Mouse (Mus musculus): ENCODE data around the gene Gpr62.

DNA sequence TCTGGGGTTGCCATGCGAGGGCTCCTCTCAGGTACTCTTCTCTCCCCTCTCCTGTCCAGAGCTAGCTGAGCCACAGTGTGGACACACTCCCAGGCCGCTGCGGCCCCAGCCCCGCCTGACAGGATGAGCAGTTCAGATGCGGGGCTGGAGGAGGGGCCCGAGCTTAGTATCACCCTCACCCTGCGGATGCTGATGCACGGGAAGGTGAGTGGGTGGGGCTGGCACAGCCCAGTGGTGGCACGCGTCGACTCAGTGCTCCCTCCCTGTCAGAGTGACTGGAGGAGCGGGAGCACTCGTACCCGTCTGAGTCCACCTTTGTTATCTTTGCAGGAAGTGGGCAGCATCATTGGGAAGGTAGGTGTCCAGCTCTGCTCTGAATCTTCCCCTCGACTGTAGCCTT, 5.8 kb downstream of the Gpr62 start:
- TF ChIP-seq CTCF (IDR thresholded peaks at IDR 0.05; ENCODE audit: low read depth) (no peak), EP300 (IDR thresholded peaks at IDR 0.05; ENCODE audit: low read depth) (no peak)
